In the genomic region with DNA sequence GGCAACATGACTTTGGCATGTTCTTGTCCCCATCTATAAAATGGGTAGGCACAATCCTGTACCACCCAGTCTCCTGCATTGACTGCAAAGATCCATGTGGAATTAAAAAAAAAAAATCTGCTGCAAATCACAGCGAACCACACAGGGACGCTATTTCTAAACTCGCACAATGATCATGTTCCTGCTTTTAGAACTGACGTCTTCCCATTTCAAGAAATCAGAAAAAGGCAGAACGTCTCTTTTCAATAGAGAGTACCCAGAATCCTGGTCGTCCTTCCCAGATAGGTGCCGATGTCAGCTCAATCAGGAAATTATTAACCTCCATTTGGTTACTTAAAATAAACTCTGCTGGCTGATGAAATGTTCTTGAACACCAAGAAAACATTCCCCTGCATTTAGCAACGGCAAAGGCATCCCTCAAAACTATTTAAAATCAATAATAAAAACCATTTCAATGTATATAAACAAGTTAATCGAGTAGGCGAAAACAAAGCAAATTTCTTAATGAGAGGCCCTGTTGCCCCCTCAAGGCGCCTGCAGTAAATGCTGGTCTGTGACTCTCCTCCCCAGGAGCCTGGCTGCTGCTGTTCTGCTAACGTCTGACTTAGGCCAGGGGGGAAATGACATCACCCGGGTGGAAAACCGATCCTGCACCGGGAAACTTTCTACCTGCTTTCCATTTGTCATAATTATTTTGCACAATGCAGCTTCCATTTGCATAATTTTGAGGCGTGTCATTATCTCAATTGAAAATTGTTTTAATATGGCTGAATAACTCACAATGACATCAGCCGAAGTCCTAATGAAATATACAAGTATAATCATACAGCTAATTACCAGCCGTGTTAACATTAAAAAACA, we compare ENCODE assay signal across 8 mouse cellular contexts. TPM values are rescaled to one million over a fixed set of nuclear protein-coding genes. Genes with fewer than 3 reads are reported as not detected.
DNase-seq lines count a peak whose midpoint lies in the region; ATAC-seq lines count a peak whose summit lies in the region.

No protein-coding gene starts in this region.

- intact Hi-C loops in heart, postnatal 14 days (cut with DNase I), result loop anchor here (5.0 kb wide), 1 partner anchor 183 kb away; no protein-coding TSS in a partner anchor

- H3K9me3 ChIP-seq in forebrain, embryonic 10.5 days, result no peaks in the 10 kb centered on the region
- H3K9me3 ChIP-seq in stomach, embryonic 16.5 days (replicated peaks; ENCODE audit: control insufficient read depth, low read length), result 0 out of 2 replicates have a peak, but pooled peaks cover 5% of the 10 kb centered on the region

- H3K27me3 ChIP-seq in forebrain, embryonic 10.5 days (ENCODE audit: poor library complexity, severe bottlenecking), result no peaks in the 10 kb centered on the region
- no peaks in the 10 kb centered on the region for H3K27me3 ChIP-seq in stomach, embryonic 16.5 days (ENCODE audit: control insufficient read depth, insufficient read depth, low read length)

- no peaks in the 10 kb centered on the region; the same call in 1 of the 2 replicates for H3K36me3 ChIP-seq in forebrain, embryonic 10.5 days (replicated peaks)
- 0 out of 2 replicates have a peak, but pooled peaks cover 11% of the 10 kb centered on the region for H3K36me3 ChIP-seq in stomach, embryonic 16.5 days (ENCODE audit: control insufficient read depth, insufficient read depth, low read length)

- no peak for ATAC-seq in CD4-positive, CD25-positive, alpha-beta regulatory T cell, adult 4 months
- no peak for ATAC-seq in stomach, embryonic 16.5 days (ENCODE audit: insufficient read depth, low FRiP score)

- DNase-seq in CD4-positive, CD25-positive, alpha-beta regulatory T cell, adult 2 months (ENCODE audit: low read depth, low spot score), result peak; percentile 62
- peak; percentile 7 for DNase-seq in T-cell, adult 2 months (ENCODE audit: low spot score)
- DNase-seq in forebrain, embryonic 10.5 days (ENCODE audit: extremely low spot score, low spot score), result peak; percentile 21
- DNase-seq in heart, postnatal 14 days, result peak; percentile 42 to 48
- peak; percentile 51 to 80 for DNase-seq in kidney, postnatal 25 days
- peak; percentile 37 for DNase-seq in lung, postnatal 10 days

- peaks cover 29% of the 10 kb centered on the region for H3K4me1 ChIP-seq in forebrain, embryonic 10.5 days
- no peaks in the 10 kb centered on the region for H3K4me1 ChIP-seq in stomach, embryonic 16.5 days (ENCODE audit: control insufficient read depth, insufficient read depth, low read length)

- peak overlapping the region; percentile 75 for H3K4me2 ChIP-seq in stomach, embryonic 16.5 days (ENCODE audit: low read depth, low read length)

- WGBS in forebrain, embryonic 10.5 days, result 27% methylated on average over 18 of the region's 18 CpGs
- 30% methylated on average over 18 of the region's 18 CpGs for WGBS in stomach, embryonic 16.5 days

- H3K4me3 ChIP-seq in forebrain, embryonic 10.5 days, result peak overlapping the region; percentile 75; the same call in 1 of the 2 replicates
- H3K4me3 ChIP-seq in stomach, embryonic 16.5 days (replicated peaks; ENCODE audit: low read length), result peak overlapping the region; percentile 76; the same call in 1 of the 2 replicates

- H3K27ac ChIP-seq in forebrain, embryonic 10.5 days, result no peak overlapping the region
- H3K27ac ChIP-seq in stomach, embryonic 16.5 days (ENCODE audit: low read length), result peak overlapping the region; percentile 6; the same call in 1 of the 2 replicates

- no peak overlapping the region for H3K9ac ChIP-seq in stomach, embryonic 16.5 days (ENCODE audit: low read length)

RNA-seq across cellular contexts. Expression of a gene that starts 3.4 kb away (rescaled TPM):
- polyA plus RNA-seq in CD4-positive, CD25-positive, alpha-beta regulatory T cell, adult 4 months (2017; shearing (Covaris generic)), result 10 to 100 TPM; 63.9 to 78.6 TPM
- 9.4 and 10.5 TPM in 2 replicates for polyA plus RNA-seq in forebrain, embryonic 10.5 days (2016; fragmentation: Nextera tagmentation; extraction: Ambion mirVana)
- total RNA-seq in heart, postnatal 14 days (2021), result 10 to 100 TPM; 25.6 to 26.0 TPM
- 30.3 and 33.6 TPM in 2 replicates for polyA plus RNA-seq in stomach, embryonic 16.5 days (2015; fragmentation: Nextera tagmentation; extraction: Ambion mirVana)

Comparison
In these comparisons a context has a peak if more than half of its experiments do, and no peak if none do; other contexts are left out.
1. DNase-seq: peak in every context shown above with its lines; median percentile 66 in kidney, postnatal 25 days; 62 in CD4-positive, CD25-positive, alpha-beta regulatory T cell, adult 2 months; 45 in heart, postnatal 14 days; 37 in lung, postnatal 10 days; 21 in forebrain, embryonic 10.5 days; 7 in T-cell, adult 2 months.